Mouse (Mus musculus): ENCODE data around the gene Peak1. TPM values are rescaled to one million over a fixed set of nuclear protein-coding genes. Genes with fewer than 3 reads are reported as not detected.
"Not testable (repeated sequence)": the region's sequence is repeated elsewhere in the genome, so short reads cannot be mapped to it uniquely, and the experiment has no call there.

Gene Peak1
- polyA plus RNA-seq, 1 experiment from 2014 or later: 5.0 TPM

- H3K9me3 ChIP-seq; H3K27ac ChIP-seq (replicated peaks); ATAC-seq (ENCODE audit: low FRiP score, low read depth); H3K4me3 ChIP-seq; H3K27me3 ChIP-seq; H3K9ac ChIP-seq (replicated peaks); H3K4me1 ChIP-seq; H3K4me2 ChIP-seq (replicated peaks); H3K36me3 ChIP-seq: not testable (repeated sequence)
- 95% methylated on average over 23 of the region's 29 CpGs for WGBS
Observed at GRCm38 (mm10) chr9:56437300-56437892, 19.5 kb upstream of the Peak1 start.

DNA sequence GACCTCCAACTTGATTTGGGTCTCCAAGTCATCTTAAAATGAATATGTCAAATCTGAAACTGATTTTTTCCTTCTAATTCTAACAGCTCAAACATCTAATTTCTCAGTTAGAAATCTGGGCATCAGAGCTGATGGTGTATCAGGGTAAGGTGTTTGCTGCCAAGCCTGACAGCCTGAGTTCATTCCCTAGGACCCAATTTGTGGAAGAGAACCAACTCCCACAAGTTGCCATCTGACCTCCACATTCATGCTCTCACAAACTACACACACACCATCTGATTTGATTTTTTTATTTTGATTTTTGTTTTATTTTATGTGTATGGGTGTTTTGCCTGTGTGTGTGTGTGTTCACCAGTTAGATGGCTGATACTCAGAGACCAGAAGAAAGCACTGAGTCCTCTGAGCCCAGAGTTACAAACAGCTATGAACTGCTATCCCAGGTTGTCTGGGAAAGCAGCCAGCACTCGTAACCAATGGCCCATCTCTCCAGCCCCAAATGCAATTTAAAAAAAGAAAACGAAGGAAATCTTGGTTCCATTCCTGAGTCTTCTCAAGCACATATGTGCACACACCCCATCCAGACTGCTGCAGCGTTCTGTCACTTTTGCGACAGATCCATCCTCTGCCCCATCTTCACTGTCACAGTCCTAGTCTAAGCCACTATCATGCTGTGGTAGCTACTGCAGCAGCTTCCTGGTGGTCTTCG lies 18.1 kb upstream of the Peak1 start:
- H3K4me2 ChIP-seq (replicated peaks): no peak overlapping the region
- H3K27ac ChIP-seq (replicated peaks): no peak overlapping the region
- no peaks in the 10 kb centered on the region for H3K36me3 ChIP-seq
- H3K4me3 ChIP-seq: no peak overlapping the region
- no peak overlapping the region for H3K9ac ChIP-seq (replicated peaks)
- WGBS: 91% methylated on average over 5 of the region's 5 CpGs
- H3K4me1 ChIP-seq: no peaks in the 10 kb centered on the region
- no peaks in the 10 kb centered on the region for H3K9me3 ChIP-seq
- no peak for ATAC-seq (ENCODE audit: low FRiP score, low read depth)
- no peaks in the 10 kb centered on the region for H3K27me3 ChIP-seq

- WGBS: 92% methylated on average over 4 of the region's 4 CpGs
- no peaks in the 10 kb centered on the region for H3K36me3 ChIP-seq
- ATAC-seq (ENCODE audit: low FRiP score, low read depth): no peak
- no peaks in the 10 kb centered on the region for H3K9me3 ChIP-seq
- H3K4me3 ChIP-seq: no peak overlapping the region
- no peak overlapping the region for H3K27ac ChIP-seq (replicated peaks)
- peaks cover 13% of the 10 kb centered on the region; the same call in 1 of the 2 replicates for H3K4me1 ChIP-seq
- no peak overlapping the region for H3K9ac ChIP-seq (replicated peaks)
- H3K27me3 ChIP-seq: no peaks in the 10 kb centered on the region
- H3K4me2 ChIP-seq (replicated peaks): no peak overlapping the region
Observed at GRCm38 (mm10) chr9:56424861-56425260, 7.0 kb upstream of the Peak1 start.

GRCm38 (mm10) chr9:56421991-56422390 lies 4.1 kb upstream of the Peak1 start:
- Histone ChIP-seq H3K9ac (replicated peaks) (no peak overlapping the region), H3K36me3 (no peaks in the 10 kb centered on the region), H3K9me3 (no peaks in the 10 kb centered on the region), H3K4me1 (peaks cover 21% of the 10 kb centered on the region), H3K4me3 (no peak overlapping the region), H3K4me2 (replicated peaks) (no peak overlapping the region), H3K27me3 (no peaks in the 10 kb centered on the region), H3K27ac (replicated peaks) (no peak overlapping the region)
- 89% methylated on average over 5 of the region's 5 CpGs for WGBS
- no peak for ATAC-seq (ENCODE audit: low FRiP score, low read depth)

- Histone ChIP-seq H3K4me2 (replicated peaks) (no peak overlapping the region), H3K4me1 (peaks cover 25% of the 10 kb centered on the region), H3K36me3 (no peaks in the 10 kb centered on the region), H3K9ac (replicated peaks) (no peak overlapping the region), H3K9me3 (no peaks in the 10 kb centered on the region), H3K27ac (replicated peaks) (no peak overlapping the region), H3K27me3 (no peaks in the 10 kb centered on the region), H3K4me3 (no peak overlapping the region)
- no peak for ATAC-seq (ENCODE audit: low FRiP score, low read depth)
- WGBS: 90% methylated on average over 9 of the region's 9 CpGs
Observed at GRCm38 (mm10) chr9:56420892-56421601, 3.2 kb upstream of the Peak1 start.

DNA sequence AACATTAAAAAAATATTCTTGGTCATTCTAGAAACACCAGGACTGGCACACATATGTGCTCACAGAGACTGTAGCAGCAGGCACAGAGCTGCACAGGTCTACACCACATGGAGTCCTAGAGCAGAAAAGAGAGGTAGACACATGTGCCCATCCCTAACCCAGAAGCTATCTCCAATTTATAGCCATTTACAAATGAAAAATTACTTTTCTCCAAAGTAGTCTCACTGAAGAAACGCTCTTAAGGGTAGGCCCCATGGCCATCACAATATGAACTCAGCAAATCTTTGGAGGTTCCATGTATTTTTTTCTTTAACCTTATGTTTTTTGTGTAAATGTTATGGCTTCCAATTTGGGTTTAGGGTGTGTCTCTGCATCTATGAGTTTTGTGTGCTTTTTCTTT lies 2.4 kb upstream of the Peak1 start:
- Histone ChIP-seq H3K36me3 (no peaks in the 10 kb centered on the region), H3K27me3 (no peaks in the 10 kb centered on the region), H3K27ac (replicated peaks) (no peak overlapping the region), H3K4me1 (peaks cover 25% of the 10 kb centered on the region), H3K4me2 (replicated peaks) (no peak overlapping the region), H3K9me3 (no peaks in the 10 kb centered on the region), H3K9ac (replicated peaks) (no peak overlapping the region), H3K4me3 (no peak overlapping the region)
- ATAC-seq (ENCODE audit: low FRiP score, low read depth): no peak
- 100% methylated on average over 1 of the region's 1 CpGs for WGBS

- ATAC-seq (ENCODE audit: low FRiP score, low read depth): peak; percentile 21
- Histone ChIP-seq H3K4me3 (peak overlapping the region; percentile 83), H3K27ac (replicated peaks) (peak overlapping the region; percentile 94), H3K9ac (replicated peaks) (peak overlapping the region; percentile 76), H3K36me3 (no peaks in the 10 kb centered on the region), H3K4me2 (replicated peaks) (peak overlapping the region; percentile 71), H3K4me1 (peaks cover 25% of the 10 kb centered on the region), H3K27me3 (no peaks in the 10 kb centered on the region), H3K9me3 (no peaks in the 10 kb centered on the region)
- 0% methylated on average over 11 of the region's 11 CpGs for WGBS
Observed at GRCm38 (mm10) chr9:56418738-56419239, 922 bp upstream of the Peak1 start.

DNA sequence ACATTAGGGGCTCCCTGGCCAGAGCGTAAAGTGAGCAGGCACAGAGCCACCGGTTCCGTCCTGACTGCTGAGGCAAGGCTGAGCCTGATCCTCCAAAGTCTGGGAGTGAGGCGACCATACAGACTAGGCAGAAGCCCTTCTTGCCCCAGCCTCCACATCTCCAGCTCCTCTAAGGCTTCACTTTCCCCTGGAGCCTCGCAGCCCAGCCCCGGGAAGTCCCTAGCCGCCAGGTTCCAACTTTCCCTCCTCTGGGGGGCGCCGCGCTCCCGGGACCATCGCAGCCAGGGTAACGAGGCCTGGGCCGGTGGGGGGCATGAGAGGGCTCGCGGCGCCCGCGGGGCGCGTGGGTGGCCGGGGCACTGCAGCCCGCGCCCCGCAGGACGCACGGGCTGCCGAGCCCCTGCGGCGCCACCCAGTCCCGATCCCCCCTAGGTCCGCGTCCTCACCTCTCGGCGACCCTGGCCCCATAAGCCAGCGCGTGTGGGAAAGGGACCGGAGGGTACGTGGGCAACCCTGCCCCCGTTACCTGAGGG lies 386 bp downstream of the Peak1 start:
- ATAC-seq (ENCODE audit: low FRiP score, low read depth): peak; percentile 66
- peaks cover 25% of the 10 kb centered on the region for H3K4me1 ChIP-seq
- H3K9ac ChIP-seq (replicated peaks): peak overlapping the region; percentile 70
- H3K27me3 ChIP-seq: no peaks in the 10 kb centered on the region
- WGBS: 0% methylated on average over 35 of the region's 40 CpGs
- peak overlapping the region; percentile 83 for H3K4me3 ChIP-seq
- H3K27ac ChIP-seq (replicated peaks): peak overlapping the region; percentile 85
- peak overlapping the region; percentile 71 for H3K4me2 ChIP-seq (replicated peaks)
- no peaks in the 10 kb centered on the region for H3K9me3 ChIP-seq
- no peaks in the 10 kb centered on the region for H3K36me3 ChIP-seq

- ATAC-seq (ENCODE audit: low FRiP score, low read depth): no peak
- 65% methylated on average over 4 of the region's 4 CpGs for WGBS
Observed at GRCm38 (mm10) chr9:56415935-56416607, 1.8 kb downstream of the Peak1 start.

DNA sequence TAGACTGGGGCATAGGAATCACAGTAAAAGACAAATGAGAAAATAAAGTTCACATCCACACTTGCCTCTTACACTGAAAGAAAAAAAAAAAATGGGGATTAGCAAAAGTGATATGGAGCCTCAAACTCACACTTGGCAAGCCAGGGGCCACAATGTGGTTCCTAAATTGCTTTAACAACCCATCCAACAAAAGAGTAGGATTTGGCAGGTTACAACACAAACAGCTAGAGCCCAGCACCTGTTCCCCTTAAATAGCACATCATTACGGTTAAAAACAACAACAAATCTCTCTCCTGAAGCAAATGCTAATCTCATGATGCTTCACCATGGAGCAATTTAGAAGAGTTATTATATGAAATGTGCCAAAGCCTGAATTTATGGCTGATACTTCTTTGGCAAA lies 2.5 kb downstream of the Peak1 start:
- ATAC-seq (ENCODE audit: low FRiP score, low read depth): no peak
- Histone ChIP-seq H3K4me1 (peaks cover 15% of the 10 kb centered on the region), H3K36me3 (no peaks in the 10 kb centered on the region), H3K27me3 (no peaks in the 10 kb centered on the region), H3K4me3 (no peak overlapping the region), H3K9me3 (no peaks in the 10 kb centered on the region), H3K4me2 (replicated peaks) (no peak overlapping the region), H3K27ac (replicated peaks) (no peak overlapping the region), H3K9ac (replicated peaks) (no peak overlapping the region)
- WGBS: 90% methylated on average over 1 of the region's 1 CpGs

More at GRCm38 (mm10) chr9:56415935-56416607, 1.8 kb downstream of the Peak1 start:
- Histone ChIP-seq H3K4me1 (peaks cover 20% of the 10 kb centered on the region), H3K9me3 (no peaks in the 10 kb centered on the region), H3K4me3 (no peak overlapping the region), H3K36me3 (no peaks in the 10 kb centered on the region), H3K9ac (replicated peaks) (no peak overlapping the region), H3K27me3 (no peaks in the 10 kb centered on the region), H3K4me2 (replicated peaks) (no peak overlapping the region), H3K27ac (replicated peaks) (no peak overlapping the region)

DNA sequence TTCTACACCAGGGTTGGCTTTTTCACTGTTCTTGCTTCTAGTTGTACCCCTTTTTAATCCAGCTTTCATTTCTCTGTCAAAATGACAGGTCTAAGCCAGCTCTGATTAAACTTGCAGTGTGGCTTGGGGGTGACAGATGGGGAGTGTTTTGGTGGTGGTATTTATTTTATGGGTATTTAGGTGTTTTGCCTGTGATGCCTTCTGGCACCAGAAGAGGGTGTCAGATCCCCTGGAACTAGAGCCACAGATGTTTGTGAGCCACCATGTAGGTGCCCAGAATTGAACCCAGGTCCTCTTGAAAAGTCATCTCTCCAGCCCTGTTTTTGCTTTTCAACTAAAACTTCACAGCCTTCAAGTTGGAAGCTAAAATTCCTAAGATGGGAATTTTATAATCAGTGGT lies 3.5 kb downstream of the Peak1 start:
- no peak overlapping the region for H3K4me2 ChIP-seq (replicated peaks)
- H3K9ac ChIP-seq (replicated peaks): no peak overlapping the region
- no peaks in the 10 kb centered on the region for H3K9me3 ChIP-seq
- H3K27me3 ChIP-seq: no peaks in the 10 kb centered on the region
- no peaks in the 10 kb centered on the region for H3K36me3 ChIP-seq
- ATAC-seq (ENCODE audit: low FRiP score, low read depth): no peak
- H3K4me3 ChIP-seq: no peak overlapping the region
- H3K4me1 ChIP-seq: peaks cover 7% of the 10 kb centered on the region
- no peak overlapping the region for H3K27ac ChIP-seq (replicated peaks)

Data from midbrain, embryonic 12.5 days (tissue).